Mouse (Mus musculus) G1E (cell line): ENCODE data around the gene Heatr4.

Experiments used
- CTCF ChIP-seq: IDR thresholded peaks from 2 replicates; pipeline ENCODE4 v1.5.1; 2012; ENCODE audit warnings: low read depth, low read length, inconsistent platforms, mixed read lengths
- GATA1 ChIP-seq: IDR thresholded peaks from 2 replicates; pipeline ENCODE4 v1.6.1; 2012; ENCODE audit warnings: borderline replicate concordance, low read length, inconsistent platforms, mixed read lengths
- POLR2AphosphoS5 ChIP-seq: IDR thresholded peaks from 2 replicates; pipeline ENCODE4 v1.6.1; 2012; ENCODE audit warnings: low read depth, low read length, inconsistent platforms; ENCODE audit not compliant: insufficient replicate concordance

- TF ChIP-seq POLR2AphosphoS5: no peak
- no peak for TF ChIP-seq GATA1
- no peak for TF ChIP-seq CTCF
These were observed 3.8 kb upstream of the Heatr4 start for GRCm38 (mm10) chr12:83988483-83988882.
